Mouse (Mus musculus): ENCODE results near the gene Kdm2b. TPM values are rescaled to one million over a fixed set of nuclear protein-coding genes. Genes with fewer than 3 reads are reported as not detected.
A peak's percentile ranks its signal among the peaks of the same experiment; 100 is the strongest.

The Kdm2b gene
- polyA plus RNA-seq, 1 experiment from 2014 or later: 99.5 TPM

DNA sequence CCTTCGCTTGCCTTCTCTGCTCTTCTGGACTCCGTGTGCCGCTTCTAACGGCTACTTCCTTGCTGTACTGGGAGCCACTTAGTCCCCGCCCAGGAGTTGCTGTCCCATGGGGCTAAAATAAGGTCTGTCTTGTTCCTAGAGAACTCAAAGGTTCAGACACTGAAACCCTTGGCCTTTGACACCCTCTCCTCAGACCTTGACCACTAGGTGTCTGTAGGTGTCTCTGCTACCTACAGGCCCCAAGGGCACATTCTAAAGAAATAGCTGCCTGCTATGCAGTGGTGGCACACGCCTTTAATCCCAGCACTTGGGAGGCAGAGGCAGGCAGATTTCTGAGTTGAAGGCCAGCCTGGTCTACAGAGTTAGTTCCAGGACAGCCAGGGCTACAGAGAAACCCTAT, 73.5 kb downstream of the Kdm2b start:
- H3K9ac ChIP-seq: no peak overlapping the region
- H3K27me3 ChIP-seq: no peaks in the 10 kb centered on the region
- no peak overlapping the region for H3K4me2 ChIP-seq
- no peak overlapping the region for H3K4me3 ChIP-seq
- H3K9me3 ChIP-seq: no peaks in the 10 kb centered on the region
- H3K27ac ChIP-seq (replicated peaks): no peak overlapping the region
- ATAC-seq (ENCODE audit: low FRiP score, low read depth): no peak
- no peaks in the 10 kb centered on the region for H3K4me1 ChIP-seq (replicated peaks)
- no peaks in the 10 kb centered on the region for H3K36me3 ChIP-seq
- 95% methylated on average over 6 of the region's 6 CpGs for WGBS

DNA sequence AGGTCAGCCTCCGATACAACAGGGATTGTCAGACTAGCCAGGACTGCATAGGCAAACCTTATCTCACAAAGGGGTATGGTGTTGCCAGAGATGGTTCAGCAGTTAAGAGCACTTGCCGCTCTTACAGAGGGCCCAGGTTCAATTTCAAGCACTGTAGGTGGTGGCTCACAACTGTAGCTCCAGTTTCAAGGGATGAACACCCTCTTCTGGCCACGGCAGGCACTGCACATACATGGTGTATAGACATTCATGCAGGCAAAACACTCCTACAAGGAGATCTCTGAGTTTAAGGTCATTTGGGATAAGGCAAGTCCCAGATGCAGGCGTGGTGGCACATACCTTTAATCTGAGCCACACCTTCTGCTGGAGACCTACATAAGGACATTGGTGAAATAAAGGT, 76.8 kb downstream of the Kdm2b start:
- H3K4me2 ChIP-seq: no peak overlapping the region
- 94% methylated on average over 4 of the region's 4 CpGs for WGBS
- H3K36me3 ChIP-seq: no peaks in the 10 kb centered on the region
- no peaks in the 10 kb centered on the region for H3K9me3 ChIP-seq
- H3K27ac ChIP-seq (replicated peaks): no peak overlapping the region
- H3K4me3 ChIP-seq: no peak overlapping the region
- no peak overlapping the region for H3K9ac ChIP-seq
- ATAC-seq (ENCODE audit: low FRiP score, low read depth): no peak
- no peaks in the 10 kb centered on the region for H3K4me1 ChIP-seq (replicated peaks)
- no peaks in the 10 kb centered on the region for H3K27me3 ChIP-seq

DNA sequence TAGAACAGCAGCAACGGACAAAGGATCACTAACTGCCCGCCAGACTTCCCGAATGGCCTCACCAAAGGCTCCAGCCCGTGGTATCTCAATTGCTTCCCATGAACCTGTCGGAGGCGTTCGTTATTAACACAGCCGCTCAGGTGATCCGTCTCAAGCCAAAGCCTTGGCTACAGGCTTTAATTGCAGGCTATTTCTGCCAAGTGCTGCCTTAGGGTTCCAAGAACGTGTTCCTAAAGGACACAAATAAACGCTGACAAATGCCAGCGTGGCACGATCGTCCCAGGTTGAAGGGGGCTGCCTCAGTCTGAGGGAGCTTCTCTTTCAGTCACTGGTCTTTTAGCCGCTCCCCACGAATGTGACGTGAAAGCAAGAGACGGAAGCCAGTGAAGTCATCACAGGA, 80.1 kb downstream of the Kdm2b start:
- H3K9ac ChIP-seq: no peak overlapping the region
- no peak for ATAC-seq (ENCODE audit: low FRiP score, low read depth)
- H3K4me1 ChIP-seq (replicated peaks): no peaks in the 10 kb centered on the region
- no peaks in the 10 kb centered on the region for H3K9me3 ChIP-seq
- no peak overlapping the region for H3K4me3 ChIP-seq
- no peaks in the 10 kb centered on the region for H3K27me3 ChIP-seq
- H3K27ac ChIP-seq (replicated peaks): no peak overlapping the region
- 82% methylated on average over 18 of the region's 18 CpGs for WGBS
- no peak overlapping the region for H3K4me2 ChIP-seq
- no peaks in the 10 kb centered on the region for H3K36me3 ChIP-seq

DNA sequence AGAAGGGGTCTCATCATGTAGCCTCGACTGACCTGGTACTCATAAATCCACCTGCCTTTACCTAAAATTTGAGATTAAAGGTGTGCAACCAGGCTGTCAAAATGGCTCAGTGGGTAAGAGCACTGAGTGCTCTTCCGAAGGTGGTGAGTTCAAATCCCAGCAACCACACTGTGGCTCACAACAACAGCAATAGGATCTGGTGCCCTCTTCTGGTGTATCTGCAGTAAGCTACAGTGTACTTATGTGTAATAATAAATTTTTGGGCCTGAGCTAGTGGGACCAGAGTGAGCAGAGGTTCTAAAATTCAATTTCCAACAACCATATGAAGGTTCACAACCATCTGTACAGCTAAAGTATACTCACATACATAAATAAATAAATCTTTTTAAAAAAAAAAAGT, 81.6 kb downstream of the Kdm2b start:
- no peak for ATAC-seq (ENCODE audit: low FRiP score, low read depth)
- no peaks in the 10 kb centered on the region for H3K36me3 ChIP-seq
- H3K27ac ChIP-seq (replicated peaks): no peak overlapping the region
- H3K4me3 ChIP-seq: no peak overlapping the region
- H3K4me1 ChIP-seq (replicated peaks): no peaks in the 10 kb centered on the region
- H3K9me3 ChIP-seq: no peaks in the 10 kb centered on the region
- no peak overlapping the region for H3K9ac ChIP-seq
- WGBS: 95% methylated on average over 2 of the region's 2 CpGs
- no peaks in the 10 kb centered on the region for H3K27me3 ChIP-seq
- H3K4me2 ChIP-seq: no peak overlapping the region

DNA sequence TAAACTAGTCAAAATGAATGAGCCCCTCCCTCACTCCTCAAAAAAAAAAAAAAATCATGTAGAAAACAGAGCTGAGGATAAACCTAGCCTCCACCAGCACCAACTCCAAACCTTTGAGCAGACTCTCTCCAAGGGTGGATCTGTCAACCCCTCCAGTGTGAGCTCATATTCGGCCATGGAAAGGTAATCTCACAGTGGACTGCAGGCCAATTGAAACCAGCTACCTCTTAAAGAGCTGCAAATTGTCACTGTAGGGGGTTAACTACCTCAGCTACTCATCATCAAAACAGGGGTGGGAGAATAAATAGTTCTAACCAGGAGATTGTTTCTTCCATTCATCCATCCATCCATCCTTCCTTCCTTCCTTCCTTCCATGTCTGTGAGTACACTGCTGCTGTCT, 82.4 kb downstream of the Kdm2b start:
- Histone ChIP-seq H3K27me3 (no peaks in the 10 kb centered on the region), H3K9me3 (no peaks in the 10 kb centered on the region), H3K4me2 (no peak overlapping the region), H3K36me3 (no peaks in the 10 kb centered on the region), H3K4me1 (replicated peaks) (no peaks in the 10 kb centered on the region), H3K27ac (replicated peaks) (no peak overlapping the region), H3K4me3 (no peak overlapping the region), H3K9ac (no peak overlapping the region)
- ATAC-seq (ENCODE audit: low FRiP score, low read depth): no peak
- WGBS: 79% methylated on average over 1 of the region's 1 CpGs

DNA sequence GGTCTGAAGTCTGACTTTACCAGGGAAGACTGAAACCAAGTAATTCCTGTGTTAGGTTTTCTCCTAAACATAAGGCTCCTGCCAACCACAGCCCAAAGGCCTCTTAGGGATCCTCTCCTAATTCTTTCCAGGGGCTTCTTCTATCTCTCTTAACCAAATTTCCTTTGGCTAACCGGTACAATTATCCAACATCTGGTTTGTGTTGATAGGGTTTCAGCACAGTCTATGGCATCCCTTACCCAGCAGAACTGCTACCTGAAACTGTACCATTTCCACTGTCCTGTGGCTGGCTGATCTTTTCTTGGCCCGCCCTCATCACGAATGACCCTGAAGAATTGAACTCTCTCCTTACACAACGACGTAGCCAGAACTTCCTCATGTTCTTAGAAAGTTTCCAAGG, 86.5 kb downstream of the Kdm2b start:
- no peak for ATAC-seq (ENCODE audit: low FRiP score, low read depth)

DNA sequence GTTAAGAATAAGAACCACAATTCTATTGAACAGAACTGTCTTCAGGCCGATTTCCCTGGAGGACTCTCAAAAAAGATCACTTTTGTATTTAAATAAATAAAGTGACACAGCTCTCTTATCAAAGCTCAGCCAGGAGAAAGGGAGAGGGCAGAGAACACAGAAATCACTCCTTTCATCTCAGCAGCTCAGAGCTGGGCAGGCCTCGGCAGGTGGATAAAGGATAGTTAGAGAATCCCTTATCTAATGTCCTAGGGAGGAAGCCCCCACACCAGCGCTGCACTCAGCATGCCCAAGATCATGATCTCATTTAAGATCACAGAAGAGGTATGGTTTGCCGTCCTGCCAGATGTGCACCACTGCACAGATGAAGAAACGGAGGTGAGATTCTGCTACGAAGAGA, 87.4 kb downstream of the Kdm2b start:
- 78% methylated on average over 6 of the region's 6 CpGs for WGBS
- no peaks in the 10 kb centered on the region for H3K9me3 ChIP-seq
- H3K4me1 ChIP-seq (replicated peaks): peaks cover 28% of the 10 kb centered on the region
- no peak for ATAC-seq (ENCODE audit: low FRiP score, low read depth)
- H3K27me3 ChIP-seq: no peaks in the 10 kb centered on the region
- no peak overlapping the region for H3K4me2 ChIP-seq
- no peaks in the 10 kb centered on the region for H3K36me3 ChIP-seq
- H3K9ac ChIP-seq: no peak overlapping the region
- no peak overlapping the region for H3K27ac ChIP-seq (replicated peaks)
- H3K4me3 ChIP-seq: no peak overlapping the region

More for the DNA sequence above, 86.5 kb downstream of the Kdm2b start:
- Histone ChIP-seq H3K36me3 (no peaks in the 10 kb centered on the region), H3K9ac (no peak overlapping the region), H3K9me3 (no peaks in the 10 kb centered on the region), H3K4me3 (no peak overlapping the region), H3K4me2 (no peak overlapping the region), H3K27ac (replicated peaks) (no peak overlapping the region), H3K27me3 (no peaks in the 10 kb centered on the region), H3K4me1 (replicated peaks) (peaks cover 19% of the 10 kb centered on the region)
- WGBS: 86% methylated on average over 5 of the region's 5 CpGs

DNA sequence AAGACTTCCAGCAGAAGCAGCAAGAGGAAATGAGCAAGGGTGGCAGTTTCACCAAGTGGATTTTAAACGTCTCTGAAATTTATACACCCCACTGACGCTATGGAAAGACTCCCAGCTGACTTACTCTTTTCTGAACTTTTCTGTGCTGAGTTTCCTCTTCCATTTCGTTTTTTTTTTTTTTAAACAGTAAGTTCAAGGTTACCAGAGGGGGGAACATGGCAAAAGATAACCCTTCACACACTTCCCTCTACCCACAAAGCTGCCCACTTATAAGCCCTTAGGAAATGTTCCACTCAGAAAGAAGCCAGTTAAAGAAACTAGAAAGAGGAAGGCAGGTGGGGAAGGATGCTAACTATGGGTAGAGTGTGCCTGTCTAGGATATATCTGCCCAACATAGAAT, 88.0 kb downstream of the Kdm2b start:
- 63% methylated on average over 3 of the region's 3 CpGs for WGBS
- no peak overlapping the region for H3K4me2 ChIP-seq
- no peak overlapping the region for H3K27ac ChIP-seq (replicated peaks)
- peaks cover 30% of the 10 kb centered on the region for H3K4me1 ChIP-seq (replicated peaks)
- no peaks in the 10 kb centered on the region for H3K27me3 ChIP-seq
- no peak for ATAC-seq (ENCODE audit: low FRiP score, low read depth)
- H3K9ac ChIP-seq: no peak overlapping the region
- H3K4me3 ChIP-seq: no peak overlapping the region
- H3K36me3 ChIP-seq: no peaks in the 10 kb centered on the region
- no peaks in the 10 kb centered on the region for H3K9me3 ChIP-seq

DNA sequence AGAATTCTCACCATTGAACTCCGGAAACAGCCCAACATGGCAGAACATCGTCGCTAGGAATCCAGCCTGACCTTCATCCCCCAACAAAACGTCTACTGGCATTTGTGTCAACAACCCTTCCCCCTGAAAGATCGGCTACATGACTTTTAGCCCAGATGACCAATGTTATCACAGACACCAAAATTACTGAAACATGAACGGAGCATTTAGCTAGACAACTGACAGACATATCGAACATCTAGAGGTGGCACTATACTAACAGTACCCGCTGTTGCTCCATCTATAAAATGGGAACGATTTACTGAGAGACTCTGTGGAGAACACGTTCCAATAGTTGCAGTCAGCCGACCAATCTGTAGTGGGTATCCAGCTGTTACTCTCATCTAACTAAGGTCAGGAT, 88.4 kb downstream of the Kdm2b start:
- no peaks in the 10 kb centered on the region for H3K36me3 ChIP-seq
- no peak for ATAC-seq (ENCODE audit: low FRiP score, low read depth)
- peak overlapping the region; percentile 68 for H3K4me3 ChIP-seq
- 52% methylated on average over 11 of the region's 11 CpGs for WGBS
- no peaks in the 10 kb centered on the region for H3K9me3 ChIP-seq
- peak overlapping the region; percentile 87 for H3K4me2 ChIP-seq
- no peaks in the 10 kb centered on the region for H3K27me3 ChIP-seq
- H3K4me1 ChIP-seq (replicated peaks): peaks cover 30% of the 10 kb centered on the region
- peak overlapping the region; percentile 96 for H3K27ac ChIP-seq (replicated peaks)
- H3K9ac ChIP-seq: peak overlapping the region; percentile 88; the same call in 1 of the 2 replicates

DNA sequence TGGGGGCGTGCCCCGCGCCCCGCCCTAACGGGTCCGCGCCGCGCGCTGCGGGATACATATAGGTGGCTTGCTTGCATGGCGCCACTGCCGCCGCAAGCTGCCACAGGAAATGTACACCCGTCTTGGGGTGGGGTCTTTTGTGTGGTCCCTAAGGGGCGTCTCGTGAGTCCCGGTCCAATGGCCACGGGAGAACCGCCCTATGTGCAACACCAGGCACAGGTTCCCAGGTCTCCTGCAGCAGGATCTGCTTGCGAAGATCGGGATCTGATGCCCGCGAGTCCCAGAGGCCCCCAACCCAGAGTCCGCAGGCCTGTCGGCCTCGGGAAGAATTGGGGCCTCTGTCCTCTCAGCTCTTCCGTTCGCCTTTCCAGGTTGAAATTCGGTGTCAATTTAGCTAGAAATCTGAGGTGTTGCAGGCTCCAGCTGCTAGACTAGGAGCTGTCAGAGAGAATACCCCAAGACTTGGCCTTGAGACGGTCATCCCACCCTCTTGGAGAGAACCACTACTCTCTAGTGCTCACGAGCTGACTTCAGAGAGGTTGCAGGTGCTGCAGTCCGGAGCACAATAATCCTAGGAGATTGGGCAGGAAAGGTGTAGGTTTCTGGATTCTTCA, 89.0 kb downstream of the Kdm2b start:
- peaks cover 30% of the 10 kb centered on the region for H3K4me1 ChIP-seq (replicated peaks)
- peak overlapping the region; percentile 88 for H3K9ac ChIP-seq
- no peaks in the 10 kb centered on the region for H3K27me3 ChIP-seq
- ATAC-seq (ENCODE audit: low FRiP score, low read depth): no peak; the same call in 1 of the 2 replicates
- H3K36me3 ChIP-seq: no peaks in the 10 kb centered on the region
- H3K9me3 ChIP-seq: no peaks in the 10 kb centered on the region
- 2% methylated on average over 29 of the region's 33 CpGs for WGBS
- H3K4me2 ChIP-seq: peak overlapping the region; percentile 87
- H3K27ac ChIP-seq (replicated peaks): peak overlapping the region; percentile 96
- peak overlapping the region; percentile 68 for H3K4me3 ChIP-seq

DNA sequence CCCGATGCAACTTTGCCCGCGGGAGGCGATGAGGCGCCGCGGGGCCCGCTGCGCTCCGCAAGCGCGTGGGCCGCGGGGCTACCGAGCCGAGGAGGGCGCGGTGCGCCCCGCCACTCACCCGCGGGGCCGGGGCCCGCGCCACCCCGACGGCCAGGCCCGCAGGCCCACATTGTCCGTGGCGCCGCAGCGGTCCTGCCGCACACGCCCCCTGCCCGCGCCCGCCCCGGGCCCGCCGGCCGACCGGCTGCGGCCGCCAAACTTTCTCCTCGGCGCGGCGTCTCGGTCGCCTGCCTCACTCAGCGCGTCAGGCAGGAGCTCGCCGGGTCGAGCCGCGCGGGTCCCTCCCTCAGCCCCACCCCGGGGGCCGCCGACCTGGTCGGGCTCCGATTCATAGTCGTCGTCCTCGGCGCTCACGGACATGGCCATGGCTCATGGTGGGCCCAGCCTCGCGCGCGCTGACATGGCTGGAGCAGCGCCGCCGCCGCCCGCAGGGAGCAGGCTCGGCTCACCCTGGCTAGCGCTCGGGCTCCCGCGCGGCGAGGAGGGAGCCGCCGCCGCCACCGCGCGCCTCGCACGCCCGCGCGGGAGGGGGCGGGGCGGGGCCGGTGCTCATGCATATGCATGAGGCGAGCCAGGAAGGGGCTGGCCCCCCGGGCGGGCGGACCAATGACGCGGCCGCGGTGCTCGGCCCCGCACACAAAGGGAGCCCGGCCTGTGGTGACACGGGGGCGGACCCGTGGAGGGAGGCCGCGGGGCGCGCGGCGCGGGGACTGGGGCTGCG, 89.7 kb downstream of the Kdm2b start:
- H3K36me3 ChIP-seq: no peaks in the 10 kb centered on the region
- peak; percentile 98 for ATAC-seq (ENCODE audit: low FRiP score, low read depth)
- peak overlapping the region; percentile 88 for H3K9ac ChIP-seq
- no peaks in the 10 kb centered on the region for H3K27me3 ChIP-seq
- peaks cover 32% of the 10 kb centered on the region for H3K4me1 ChIP-seq (replicated peaks)
- peak overlapping the region; percentile 87 for H3K4me2 ChIP-seq
- H3K9me3 ChIP-seq: no peaks in the 10 kb centered on the region
- peak overlapping the region; percentile 96 for H3K27ac ChIP-seq (replicated peaks)
- WGBS: 0% methylated on average over 32 of the region's 120 CpGs
- H3K4me3 ChIP-seq: peak overlapping the region; percentile 68

DNA sequence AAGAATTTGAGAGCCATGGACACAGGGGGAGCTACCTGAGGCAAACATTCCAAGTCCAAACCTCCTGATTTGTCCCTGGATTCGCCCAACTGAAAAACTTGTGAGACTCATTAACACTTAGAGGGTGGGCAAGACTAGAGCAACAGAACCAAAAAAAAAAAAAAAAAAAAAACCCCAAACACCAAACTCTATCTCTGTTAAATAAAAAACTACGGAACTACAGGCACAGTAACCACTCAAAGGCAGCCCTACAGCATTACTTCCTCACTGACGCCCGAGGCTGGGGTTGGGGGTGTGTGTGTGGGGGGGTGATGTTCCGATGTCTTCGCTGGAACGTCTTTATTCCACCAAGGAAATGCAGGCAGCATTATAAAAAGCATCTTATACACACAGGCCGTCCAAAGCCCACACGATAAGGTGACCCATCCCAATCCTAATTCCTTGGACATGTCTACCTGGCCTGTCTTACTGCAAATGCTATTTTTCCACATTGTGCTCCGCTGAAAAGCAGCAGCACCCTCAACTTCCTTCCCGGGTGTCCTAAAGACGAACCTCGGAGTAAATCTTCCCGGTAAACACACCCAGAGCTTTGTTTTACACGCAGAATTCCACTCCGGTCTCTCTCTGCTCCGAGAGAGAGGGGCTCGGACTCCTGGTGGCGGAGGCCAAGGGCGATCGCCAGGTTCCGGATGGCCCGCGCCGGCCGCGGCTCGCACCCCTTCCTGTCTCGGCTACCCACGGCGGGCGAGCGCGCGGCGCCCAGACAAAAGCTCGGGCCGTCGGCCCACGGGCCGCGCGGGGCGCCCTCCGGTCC, 90.5 kb downstream of the Kdm2b start:
- WGBS: 2% methylated on average over 45 of the region's 45 CpGs
- no peak for ATAC-seq (ENCODE audit: low FRiP score, low read depth)
- no peaks in the 10 kb centered on the region for H3K9me3 ChIP-seq
- H3K4me2 ChIP-seq: peak overlapping the region; percentile 87
- peak overlapping the region; percentile 96 for H3K27ac ChIP-seq (replicated peaks)
- no peaks in the 10 kb centered on the region for H3K27me3 ChIP-seq
- peaks cover 38% of the 10 kb centered on the region for H3K4me1 ChIP-seq (replicated peaks)
- H3K9ac ChIP-seq: peak overlapping the region; percentile 88
- peak overlapping the region; percentile 68 for H3K4me3 ChIP-seq
- no peaks in the 10 kb centered on the region for H3K36me3 ChIP-seq
